Comparison of ENCODE assay signal across 8 mouse cellular contexts in the genomic region with DNA sequence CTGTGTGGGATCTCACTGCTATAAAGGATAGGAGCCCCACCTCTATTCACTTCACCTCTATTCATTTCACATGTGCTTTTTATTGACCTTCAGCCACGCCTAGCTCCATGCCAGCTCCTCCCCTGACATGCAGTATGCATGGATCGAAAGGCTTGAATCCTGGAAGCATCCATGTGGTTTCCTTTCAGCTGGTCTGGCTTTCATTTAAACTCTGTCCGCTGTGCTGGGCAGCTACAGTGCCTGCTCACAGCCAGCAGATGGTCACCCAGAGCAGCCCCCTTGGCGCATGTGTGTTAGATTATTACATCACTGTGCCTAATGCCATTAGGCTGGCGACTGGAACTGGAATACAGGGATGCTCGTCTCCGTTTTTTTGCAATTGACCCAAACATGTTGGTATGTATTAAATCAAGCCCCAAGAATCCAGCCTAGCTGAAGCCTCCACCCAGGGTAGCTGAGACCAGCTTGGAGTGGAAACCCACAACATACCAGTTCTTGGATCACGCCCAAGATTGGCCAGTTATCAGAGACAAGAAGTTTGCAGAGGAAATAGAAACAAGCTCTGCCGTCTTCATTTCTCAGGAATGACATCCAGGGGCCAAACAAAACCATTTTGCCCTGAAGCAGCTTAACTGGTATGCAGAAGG.
DNase-seq lines count a peak whose midpoint lies in the region; ATAC-seq and TF ChIP-seq lines count a peak whose summit lies in the region.

No protein-coding gene starts in this region.

- H3K27ac ChIP-seq in midbrain, embryonic 14.5 days (replicated peaks; ENCODE audit: low read depth, low read length) = no peak overlapping the region
- H3K27ac ChIP-seq in midbrain, embryonic 10.5 days (replicated peaks) = no peak overlapping the region
- H3K27ac ChIP-seq in hindbrain, embryonic 15.5 days (replicated peaks) = no peak overlapping the region

- no peak for ATAC-seq in midbrain, embryonic 14.5 days (ENCODE audit: low FRiP score, low TSS enrichment)
- ATAC-seq in hindbrain, embryonic 15.5 days (ENCODE audit: low FRiP score, low read depth) = peak; percentile 60; the same call in 1 of the 2 replicates

- DNase-seq in cerebellum, adult 9-11 months = peak; percentile 18
- DNase-seq in cerebellum, adult 18-20 months = no peak
- peak; percentile 59 for DNase-seq in midbrain, embryonic 14.5 days
- no peak for DNase-seq in midbrain, embryonic 10.5 days (ENCODE audit: low spot score)
- no peak for DNase-seq in adrenal gland, postnatal 10 days
- no peak for DNase-seq in left cerebral cortex, adult 8-10 months (ENCODE audit: low spot score in 2 of 2)

- H3K9me3 ChIP-seq in midbrain, embryonic 14.5 days (ENCODE audit: control insufficient read depth, low read length) = no peaks in the 10 kb centered on the region
- H3K9me3 ChIP-seq in midbrain, embryonic 10.5 days (replicated peaks) = no peaks in the 10 kb centered on the region
- no peaks in the 10 kb centered on the region for H3K9me3 ChIP-seq in hindbrain, embryonic 15.5 days

- H3K36me3 ChIP-seq in midbrain, embryonic 14.5 days (ENCODE audit: control insufficient read depth, insufficient read depth, low read length) = no peaks in the 10 kb centered on the region
- H3K36me3 ChIP-seq in midbrain, embryonic 10.5 days = no peaks in the 10 kb centered on the region
- no peaks in the 10 kb centered on the region for H3K36me3 ChIP-seq in hindbrain, embryonic 15.5 days
- H3K36me3 ChIP-seq in myocyte (ENCODE audit: control insufficient read depth, insufficient read depth) = no peaks in the 10 kb centered on the region

- TF ChIP-seq POLR2A in myocyte (IDR thresholded peaks at IDR 0.05; ENCODE audit: insufficient read length, low read depth) = no peak

- H3K9ac ChIP-seq in midbrain, embryonic 14.5 days (replicated peaks; ENCODE audit: low read length) = no peak overlapping the region
- H3K9ac ChIP-seq in hindbrain, embryonic 15.5 days = no peak overlapping the region

- no peaks in the 10 kb centered on the region for H3K79me2 ChIP-seq in myocyte (ENCODE audit: control insufficient read depth, insufficient read depth)

- H3ac ChIP-seq in myocyte (ENCODE audit: control insufficient read depth, insufficient read length) = no peak overlapping the region

- peaks cover 6% of the 10 kb centered on the region; the same call in 1 of the 2 replicates for H3K4me1 ChIP-seq in midbrain, embryonic 14.5 days (ENCODE audit: control insufficient read depth, insufficient read depth, low read length)
- H3K4me1 ChIP-seq in midbrain, embryonic 10.5 days = peaks cover 32% of the 10 kb centered on the region
- H3K4me1 ChIP-seq in hindbrain, embryonic 15.5 days (replicated peaks) = peaks cover 10% of the 10 kb centered on the region; the same call in 1 of the 2 replicates

- H3K27me3 ChIP-seq in midbrain, embryonic 14.5 days (ENCODE audit: control insufficient read depth, insufficient read depth, low read length) = no peaks in the 10 kb centered on the region; the same call in 1 of the 2 replicates
- peaks cover 80% of the 10 kb centered on the region for H3K27me3 ChIP-seq in midbrain, embryonic 10.5 days (ENCODE audit: low read depth, poor library complexity, severe bottlenecking)
- H3K27me3 ChIP-seq in hindbrain, embryonic 15.5 days = no peaks in the 10 kb centered on the region
- H3K27me3 ChIP-seq in myocyte (ENCODE audit: control insufficient read depth, insufficient read depth, insufficient read length) = no peaks in the 10 kb centered on the region

- H3K4me3 ChIP-seq in midbrain, embryonic 14.5 days (replicated peaks; ENCODE audit: low read depth, low read length) = no peak overlapping the region
- H3K4me3 ChIP-seq in midbrain, embryonic 10.5 days = no peak overlapping the region
- no peak overlapping the region for H3K4me3 ChIP-seq in hindbrain, embryonic 15.5 days
- H3K4me3 ChIP-seq in myocyte = no peak overlapping the region

- H3K4me2 ChIP-seq in midbrain, embryonic 14.5 days (ENCODE audit: low read length) = no peak overlapping the region
- H3K4me2 ChIP-seq in hindbrain, embryonic 15.5 days = no peak overlapping the region
- H3K4me2 ChIP-seq in myocyte (ENCODE audit: low read depth) = peak overlapping the region; percentile 51

- 53% methylated on average over 9 of the region's 9 CpGs for WGBS in midbrain, embryonic 14.5 days
- WGBS in midbrain, embryonic 10.5 days = 77% methylated on average over 9 of the region's 9 CpGs
- 66% methylated on average over 9 of the region's 9 CpGs for WGBS in hindbrain, embryonic 15.5 days

TF ChIP-seq in myocyte, 11 proteins besides CTCF, POLR2A, EP300 and RAD21:
- TF ChIP-seq REST (IDR thresholded peaks at IDR 0.05; ENCODE audit: insufficient read depth, insufficient read length) (no peak), MAX (IDR thresholded peaks at IDR 0.05; ENCODE audit: low read depth) (no peak), SRF (IDR thresholded peaks at IDR 0.05; ENCODE audit: control insufficient read depth, insufficient read length, low read depth) (no peak), MYOG (IDR thresholded peaks at IDR 0.05; ENCODE audit: control insufficient read depth in 1 of 3, insufficient read depth in 1 of 3, insufficient read length in 2 of 3, low read depth in 2 of 3) (no peak), CEBPB (IDR thresholded peaks at IDR 0.05; ENCODE audit: insufficient read depth, poor library complexity, severe bottlenecking) (no peak), TCF12 (IDR thresholded peaks at IDR 0.05; ENCODE audit: insufficient read depth, poor library complexity, severe bottlenecking) (no peak), USF1 (IDR thresholded peaks at IDR 0.05; ENCODE audit: low read depth) (no peak), MYOD1 (IDR thresholded peaks at IDR 0.05; ENCODE audit: control insufficient read depth in 1 of 3, insufficient read length in 2 of 3, low read depth in 2 of 3) (no peak), POLR2AphosphoS2 (IDR thresholded peaks at IDR 0.05; ENCODE audit: insufficient read length, low read depth) (no peak)

Comparison
In these comparisons a context has a peak if more than half of its experiments do, and no peak if none do; other contexts are left out.
1. DNase-seq: peak in cerebellum, adult 9-11 months (single experiment) and midbrain, embryonic 14.5 days (single experiment); none in cerebellum, adult 18-20 months (0 of 2), midbrain, embryonic 10.5 days (single experiment), adrenal gland, postnatal 10 days (single experiment) and left cerebral cortex, adult 8-10 months (0 of 2).